Mouse (Mus musculus) ES-Bruce4 (cell line): Measurements from ENCODE around the gene Slc24a5. TPM values are rescaled to one million over a fixed set of nuclear protein-coding genes. Genes with fewer than 3 reads are reported as not detected.

Experiments
- H3K27ac ChIP-seq: 2 replicates; pipeline ENCODE4 v1.5.1; 2012; ENCODE audit warnings: low read length, inconsistent platforms; ENCODE audit not compliant: insufficient read depth
- H3K27me3 ChIP-seq: 2 replicates; pipeline ENCODE4 v1.6.1; 2012; ENCODE audit warnings: mild to moderate bottlenecking, low read length, inconsistent platforms; ENCODE audit not compliant: control insufficient read depth, poor library complexity, insufficient read depth, severe bottlenecking
- H3K36me3 ChIP-seq: 2 replicates; pipeline ENCODE4 v1.6.1; 2012; ENCODE audit warnings: inconsistent platforms, mild to moderate bottlenecking, low read length, moderate library complexity; ENCODE audit not compliant: control insufficient read depth, poor library complexity, insufficient read depth, severe bottlenecking
- H3K4me1 ChIP-seq: one replicate; pipeline ENCODE4 v1.8.1; 2011; ENCODE audit warnings: low read length; ENCODE audit not compliant: control insufficient read depth, insufficient read depth
- H3K4me3 ChIP-seq: 2 replicates; pipeline ENCODE4 v1.5.1; 2011; ENCODE audit warnings: low read depth, mild to moderate bottlenecking, low read length
- H3K9ac ChIP-seq: 2 replicates; pipeline ENCODE4 v1.6.1; 2012; ENCODE audit warnings: low read depth, mild to moderate bottlenecking, inconsistent platforms; ENCODE audit not compliant: poor library complexity, severe bottlenecking
- H3K9me3 ChIP-seq: replicated peaks from 2 replicates; pipeline ENCODE4 v1.6.1; 2012; ENCODE audit warnings: mild to moderate bottlenecking, low read length, inconsistent platforms; ENCODE audit not compliant: control insufficient read depth, poor library complexity, insufficient read depth, severe bottlenecking
- CTCF ChIP-seq: IDR thresholded peaks from one replicate; pipeline ENCODE4 v1.8.1; 2011; ENCODE audit warnings: low read depth, low read length
- EP300 ChIP-seq: IDR thresholded peaks from 2 replicates; pipeline ENCODE4 v1.6.1; 2011; ENCODE audit warnings: low read depth, low read length; ENCODE audit not compliant: insufficient read depth
- POLR2A ChIP-seq: IDR thresholded peaks from one replicate; pipeline ENCODE4 v1.8.1; 2011; ENCODE audit warnings: low read length; ENCODE audit not compliant: insufficient read depth
- polyA plus RNA-seq: library from polyadenylated mRNA; stranded (reverse); fragments of >200 nt; gene quantifications from 2 replicates; pipeline ENCODE4 v1.2.4, GENCODE M21; 2011; ENCODE audit warnings: low read depth; ENCODE audit not compliant: missing spikeins, insufficient read depth, insufficient read length

The Slc24a5 gene
- polyA plus RNA-seq, 1 experiment = not detected

- Histone ChIP-seq H3K27ac (no peak overlapping the region), H3K36me3 (no peaks in the 10 kb centered on the region), H3K9ac (no peak overlapping the region), H3K4me3 (no peak overlapping the region), H3K4me1 (no peaks in the 10 kb centered on the region), H3K9me3 (no peaks in the 10 kb centered on the region), H3K27me3 (no peaks in the 10 kb centered on the region)
- no peak for TF ChIP-seq EP300
- TF ChIP-seq CTCF = no peak
- no peak for TF ChIP-seq POLR2A
Measured at GRCm38 (mm10) chr2:125032258-125032973, 35.5 kb upstream of the Slc24a5 start.

- Histone ChIP-seq H3K4me3 (no peak overlapping the region), H3K9me3 (no peaks in the 10 kb centered on the region), H3K36me3 (no peaks in the 10 kb centered on the region), H3K27ac (no peak overlapping the region), H3K27me3 (no peaks in the 10 kb centered on the region), H3K9ac (no peak overlapping the region), H3K4me1 (no peaks in the 10 kb centered on the region)
- TF ChIP-seq EP300 (no peak), CTCF (no peak), POLR2A (no peak)
Measured at GRCm38 (mm10) chr2:125033042-125033743, 34.7 kb upstream of the Slc24a5 start.

- Histone ChIP-seq H3K27ac (no peak overlapping the region), H3K4me3 (no peak overlapping the region), H3K9ac (no peak overlapping the region), H3K9me3 (no peaks in the 10 kb centered on the region), H3K36me3 (no peaks in the 10 kb centered on the region), H3K27me3 (0 out of 2 replicates have a peak, but pooled peaks cover 2% of the 10 kb centered on the region), H3K4me1 (no peaks in the 10 kb centered on the region)
- TF ChIP-seq CTCF = peak; percentile 31
- no peak for TF ChIP-seq POLR2A
Measured at GRCm38 (mm10) chr2:125055316-125055903, 12.5 kb upstream of the Slc24a5 start.

GRCm38 (mm10) chr2:125057250-125057815, 10.6 kb upstream of the Slc24a5 start:
- TF ChIP-seq POLR2A = no peak
- peak; percentile 15 for TF ChIP-seq CTCF
- no peak overlapping the region for H3K9ac ChIP-seq
- H3K36me3 ChIP-seq = no peaks in the 10 kb centered on the region
- no peak overlapping the region for H3K4me3 ChIP-seq
- no peaks in the 10 kb centered on the region for H3K9me3 ChIP-seq
- H3K4me1 ChIP-seq = no peaks in the 10 kb centered on the region
- no peak overlapping the region for H3K27ac ChIP-seq
- 0 out of 2 replicates have a peak, but pooled peaks cover 2% of the 10 kb centered on the region for H3K27me3 ChIP-seq

GRCm38 (mm10) chr2:125061451-125061850, 6.5 kb upstream of the Slc24a5 start:
- Histone ChIP-seq H3K27ac (no peak overlapping the region), H3K27me3 (0 out of 2 replicates have a peak, but pooled peaks cover under 1% of the 10 kb centered on the region), H3K9me3 (no peaks in the 10 kb centered on the region), H3K36me3 (no peaks in the 10 kb centered on the region), H3K9ac (no peak overlapping the region), H3K4me3 (no peak overlapping the region), H3K4me1 (no peaks in the 10 kb centered on the region)
- TF ChIP-seq EP300 (no peak), CTCF (no peak), POLR2A (no peak)

- TF ChIP-seq POLR2A (no peak), EP300 (no peak), CTCF (no peak)
- Histone ChIP-seq H3K27me3 (no peaks in the 10 kb centered on the region), H3K9ac (no peak overlapping the region), H3K9me3 (no peaks in the 10 kb centered on the region), H3K36me3 (no peaks in the 10 kb centered on the region), H3K4me3 (no peak overlapping the region), H3K27ac (no peak overlapping the region), H3K4me1 (no peaks in the 10 kb centered on the region)
Measured at GRCm38 (mm10) chr2:125062944-125063343, 5.0 kb upstream of the Slc24a5 start.
